Mouse (Mus musculus) small intestine, adult 2 months (tissue): ENCODE data around the gene BC029722.

ENCODE experiments used
- CTCF ChIP-seq: fragments of 200-500 bp; IDR thresholded peaks from 2 replicates; pipeline ENCODE4 v1.5.1; 2012; ENCODE audit warnings: low read depth, mild to moderate bottlenecking, control low read depth, inconsistent platforms, low read length, moderate library complexity, mixed read lengths; ENCODE audit not compliant: insufficient replicate concordance, insufficient read length; ENCODE audit errors: extremely low read depth
- POLR2A ChIP-seq: fragments of 200-500 bp; IDR thresholded peaks from 2 replicates; pipeline ENCODE4 v1.6.1; 2012; ENCODE audit warnings: low read depth, mild to moderate bottlenecking, control low read depth, inconsistent platforms, low read length, moderate library complexity

- TF ChIP-seq CTCF (no peak), POLR2A (no peak)
These were observed at the start of gene BC029722 for GRCm38 (mm10) chr2:155819392-155819448.
